Mouse (Mus musculus): Measurements from ENCODE around the gene Carm1.

- TF ChIP-seq CTCF (conservative IDR thresholded peaks at IDR 0.05 in 1 of 2, IDR thresholded peaks at IDR 0.05 in 1 of 2; ENCODE audit: low read depth in 2 of 2, low read length in 2 of 2) (no peak), ZNF384 (IDR thresholded peaks at IDR 0.05; ENCODE audit: low read depth, low read length) (no peak), POLR2A (IDR thresholded peaks at IDR 0.05; ENCODE audit: low read depth, low read length) (no peak), POLR2AphosphoS2 (IDR thresholded peaks at IDR 0.05; ENCODE audit: low read depth, low read length) (no peak), EP300 (IDR thresholded peaks at IDR 0.05; ENCODE audit: low read length) (no peak), ZC3H11A (IDR thresholded peaks at IDR 0.05; ENCODE audit: low read depth, low read length) (no peak), RAD21 (IDR thresholded peaks at IDR 0.05; ENCODE audit: low read depth, low read length) (no peak), HCFC1 (IDR thresholded peaks at IDR 0.05; ENCODE audit: low read depth, low read length) (no peak), ETS1 (conservative IDR thresholded peaks at IDR 0.05; ENCODE audit: low read depth, low read length) (no peak), TCF12 (IDR thresholded peaks at IDR 0.05; ENCODE audit: low read depth, low read length) (no peak), BHLHE40 (IDR thresholded peaks at IDR 0.05; ENCODE audit: low read depth, low read length) (no peak), MAX (IDR thresholded peaks at IDR 0.05; ENCODE audit: low read length) (no peak), GABPA (IDR thresholded peaks at IDR 0.05; ENCODE audit: insufficient replicate concordance, low read depth, low read length) (no peak), UBTF (IDR thresholded peaks at IDR 0.05; ENCODE audit: low read depth, low read length) (no peak)
These were observed 54.4 kb downstream of the Carm1 start for GRCm38 (mm10) chr9:21601073-21601472.
